Mouse (Mus musculus) neural tube, embryonic 15.5 days (tissue): Measurements from ENCODE around the gene Bub1b. TPM values are rescaled to one million over a fixed set of nuclear protein-coding genes. Genes with fewer than 3 reads are reported as not detected.

Experiments used
- ATAC-seq: fragments of 200-750 bp; cut with Nextera tagmentation; 2 replicates; pipeline ENCODE4 v1.8.0; 2017; ENCODE audit warnings: mild to moderate bottlenecking, moderate TSS enrichment, moderate library complexity; ENCODE audit not compliant: low FRiP score
- H3K27ac ChIP-seq: fragments of 300-500 bp; sonication (generic); replicated peaks from 2 replicates; pipeline ENCODE4 v1.5.1; 2015; ENCODE audit warnings: mild to moderate bottlenecking, inconsistent platforms
- H3K27me3 ChIP-seq: fragments of 300-500 bp; sonication (generic); replicated peaks from 2 replicates; pipeline ENCODE4 v1.6.1; 2015; ENCODE audit warnings: inconsistent platforms
- H3K36me3 ChIP-seq: fragments of 300-500 bp; sonication (generic); 2 replicates; pipeline ENCODE4 v1.6.1; 2015; ENCODE audit warnings: inconsistent platforms
- H3K4me1 ChIP-seq: fragments of 300-500 bp; sonication (generic); 2 replicates; pipeline ENCODE4 v1.6.1; 2015; ENCODE audit warnings: inconsistent platforms
- H3K4me2 ChIP-seq: fragments of 300-500 bp; sonication (generic); 2 replicates; pipeline ENCODE4 v1.6.1; 2015; ENCODE audit warnings: inconsistent platforms, mild to moderate bottlenecking, moderate library complexity
- H3K4me3 ChIP-seq: fragments of 300-500 bp; sonication (generic); replicated peaks from 2 replicates; pipeline ENCODE4 v1.5.1; 2015; ENCODE audit warnings: mild to moderate bottlenecking, inconsistent platforms
- H3K9ac ChIP-seq: fragments of 300-500 bp; sonication (generic); replicated peaks from 2 replicates; pipeline ENCODE4 v1.6.1; 2015; ENCODE audit warnings: mild to moderate bottlenecking, inconsistent platforms
- H3K9me3 ChIP-seq: fragments of 300-500 bp; sonication (generic); replicated peaks from 2 replicates; pipeline ENCODE4 v1.6.1; 2016; ENCODE audit warnings: inconsistent platforms
- WGBS: fragments of 180-500 bp; shearing (Covaris S2); methylation state at CpG from one replicate; pipeline ENCODE4 v1.1.7; 2015; ENCODE audit warnings: mixed read lengths; 5-methylcytosine and 5-hydroxymethylcytosine counted together
- polyA plus RNA-seq: library from polyadenylated mRNA; unstranded; fragments of >200 nt; fragmentation: Nextera tagmentation; extraction: Ambion mirVana; gene quantifications from 2 replicates; pipeline ENCODE4 v1.2.1, GENCODE M21; 2015

Bub1b gene
- polyA plus RNA-seq, 1 experiment from 2014 or later, result 7.0 TPM

- Histone ChIP-seq H3K27me3 (no peaks in the 10 kb centered on the region), H3K4me3 (no peak overlapping the region), H3K27ac (no peak overlapping the region), H3K4me1 (no peaks in the 10 kb centered on the region), H3K9me3 (no peaks in the 10 kb centered on the region), H3K4me2 (no peak overlapping the region), H3K9ac (no peak overlapping the region), H3K36me3 (no peaks in the 10 kb centered on the region)
- ATAC-seq, result no peak
- WGBS, result 68% methylated on average over 9 of the region's 9 CpGs
These were observed 25.7 kb upstream of the Bub1b start for GRCm38 (mm10) chr2:118572183-118572836.

- Histone ChIP-seq H3K36me3 (no peaks in the 10 kb centered on the region), H3K4me3 (no peak overlapping the region), H3K9me3 (no peaks in the 10 kb centered on the region), H3K4me1 (no peaks in the 10 kb centered on the region), H3K4me2 (no peak overlapping the region), H3K27ac (no peak overlapping the region), H3K9ac (no peak overlapping the region), H3K27me3 (no peaks in the 10 kb centered on the region)
- WGBS, result 90% methylated on average over 3 of the region's 3 CpGs
- ATAC-seq, result no peak
These were observed 24.9 kb upstream of the Bub1b start for GRCm38 (mm10) chr2:118573135-118573534.

- Histone ChIP-seq H3K9me3 (no peaks in the 10 kb centered on the region), H3K9ac (no peak overlapping the region), H3K27ac (no peak overlapping the region), H3K27me3 (no peaks in the 10 kb centered on the region), H3K4me3 (no peak overlapping the region), H3K36me3 (no peaks in the 10 kb centered on the region), H3K4me1 (no peaks in the 10 kb centered on the region), H3K4me2 (no peak overlapping the region)
- no peak for ATAC-seq
- 70% methylated on average over 5 of the region's 5 CpGs for WGBS
These were observed 12.0 kb upstream of the Bub1b start for GRCm38 (mm10) chr2:118586013-118586412.

- H3K4me2 ChIP-seq, result no peak overlapping the region
- no peak overlapping the region for H3K9ac ChIP-seq
- no peak overlapping the region for H3K27ac ChIP-seq
- no peaks in the 10 kb centered on the region for H3K9me3 ChIP-seq
- 66% methylated on average over 3 of the region's 3 CpGs for WGBS
- no peak for ATAC-seq
- no peak overlapping the region for H3K4me3 ChIP-seq
- no peaks in the 10 kb centered on the region for H3K36me3 ChIP-seq
- H3K27me3 ChIP-seq, result no peaks in the 10 kb centered on the region
- H3K4me1 ChIP-seq, result no peaks in the 10 kb centered on the region
These were observed 10.3 kb upstream of the Bub1b start for GRCm38 (mm10) chr2:118587686-118588085.

- Histone ChIP-seq H3K4me2 (no peak overlapping the region), H3K4me1 (no peaks in the 10 kb centered on the region), H3K36me3 (no peaks in the 10 kb centered on the region), H3K27ac (no peak overlapping the region), H3K4me3 (no peak overlapping the region), H3K9me3 (no peaks in the 10 kb centered on the region), H3K9ac (no peak overlapping the region), H3K27me3 (no peaks in the 10 kb centered on the region)
- 91% methylated on average over 4 of the region's 4 CpGs for WGBS
- ATAC-seq, result no peak
These were observed 6.9 kb upstream of the Bub1b start for GRCm38 (mm10) chr2:118591083-118591482.

- H3K27me3 ChIP-seq, result no peaks in the 10 kb centered on the region
- WGBS, result 42% methylated on average over 5 of the region's 5 CpGs
- no peak for ATAC-seq
- no peak overlapping the region for H3K27ac ChIP-seq
- H3K9ac ChIP-seq, result no peak overlapping the region
- H3K4me3 ChIP-seq, result peak overlapping the region; percentile 58
- H3K36me3 ChIP-seq, result no peaks in the 10 kb centered on the region
- H3K4me1 ChIP-seq, result peaks cover 12% of the 10 kb centered on the region
- H3K9me3 ChIP-seq, result no peaks in the 10 kb centered on the region
- H3K4me2 ChIP-seq, result peak overlapping the region; percentile 88
These were observed 1.1 kb downstream of the Bub1b start for GRCm38 (mm10) chr2:118599087-118599486.

GRCm38 (mm10) chr2:118601599-118602263, 3.7 kb downstream of the Bub1b start:
- H3K9me3 ChIP-seq, result no peaks in the 10 kb centered on the region
- no peak overlapping the region for H3K27ac ChIP-seq
- H3K4me3 ChIP-seq, result no peak overlapping the region
- peaks cover 12% of the 10 kb centered on the region for H3K4me1 ChIP-seq
- H3K36me3 ChIP-seq, result no peaks in the 10 kb centered on the region
- no peaks in the 10 kb centered on the region for H3K27me3 ChIP-seq
- H3K4me2 ChIP-seq, result no peak overlapping the region
- WGBS, result 88% methylated on average over 18 of the region's 18 CpGs
- H3K9ac ChIP-seq, result no peak overlapping the region
- no peak for ATAC-seq

- no peak for ATAC-seq
- Histone ChIP-seq H3K27me3 (no peaks in the 10 kb centered on the region), H3K4me3 (no peak overlapping the region), H3K27ac (no peak overlapping the region), H3K4me2 (no peak overlapping the region), H3K9me3 (no peaks in the 10 kb centered on the region), H3K9ac (no peak overlapping the region), H3K4me1 (peaks cover under 1% of the 10 kb centered on the region; the same call in 1 of the 2 replicates), H3K36me3 (no peaks in the 10 kb centered on the region)
- WGBS, result 93% methylated on average over 6 of the region's 6 CpGs
These were observed 6.1 kb downstream of the Bub1b start for GRCm38 (mm10) chr2:118604091-118604490.

GRCm38 (mm10) chr2:118606032-118606431, 8.0 kb downstream of the Bub1b start:
- ATAC-seq, result no peak
- WGBS, result 84% methylated on average over 2 of the region's 2 CpGs

GRCm38 (mm10) chr2:118606976-118607375, 9.0 kb downstream of the Bub1b start:
- H3K9ac ChIP-seq, result no peak overlapping the region
- H3K27me3 ChIP-seq, result no peaks in the 10 kb centered on the region
- ATAC-seq, result no peak
- H3K4me1 ChIP-seq, result no peaks in the 10 kb centered on the region
- whole genome bisulfite sequencing, result 82% methylated on average over 5 of the region's 5 CpGs
- H3K36me3 ChIP-seq, result no peaks in the 10 kb centered on the region
- H3K9me3 ChIP-seq, result no peaks in the 10 kb centered on the region
- no peak overlapping the region for H3K4me2 ChIP-seq
- H3K4me3 ChIP-seq, result no peak overlapping the region
- no peak overlapping the region for H3K27ac ChIP-seq

More at GRCm38 (mm10) chr2:118606032-118606431, 8.0 kb downstream of the Bub1b start:
- no peak overlapping the region for H3K27ac ChIP-seq
- no peaks in the 10 kb centered on the region for H3K27me3 ChIP-seq
- H3K9ac ChIP-seq, result no peak overlapping the region
- H3K4me1 ChIP-seq, result no peaks in the 10 kb centered on the region
- H3K4me2 ChIP-seq, result no peak overlapping the region
- no peaks in the 10 kb centered on the region for H3K9me3 ChIP-seq
- H3K4me3 ChIP-seq, result no peak overlapping the region
- H3K36me3 ChIP-seq, result no peaks in the 10 kb centered on the region

- no peak for ATAC-seq
- Histone ChIP-seq H3K4me2 (no peak overlapping the region), H3K4me1 (no peaks in the 10 kb centered on the region), H3K27ac (no peak overlapping the region), H3K27me3 (no peaks in the 10 kb centered on the region), H3K9me3 (no peaks in the 10 kb centered on the region), H3K36me3 (no peaks in the 10 kb centered on the region), H3K4me3 (no peak overlapping the region), H3K9ac (no peak overlapping the region)
- WGBS, result 95% methylated on average over 5 of the region's 5 CpGs
These were observed 20.0 kb downstream of the Bub1b start for GRCm38 (mm10) chr2:118618013-118618412.

- H3K27ac ChIP-seq, result no peak overlapping the region
- no peaks in the 10 kb centered on the region for H3K9me3 ChIP-seq
- H3K4me1 ChIP-seq, result no peaks in the 10 kb centered on the region
- WGBS, result 73% methylated on average over 2 of the region's 2 CpGs
- H3K9ac ChIP-seq, result no peak overlapping the region
- no peak overlapping the region for H3K4me2 ChIP-seq
- no peaks in the 10 kb centered on the region for H3K36me3 ChIP-seq
- no peak overlapping the region for H3K4me3 ChIP-seq
- no peak for ATAC-seq
- H3K27me3 ChIP-seq, result no peaks in the 10 kb centered on the region
These were observed 22.1 kb downstream of the Bub1b start for GRCm38 (mm10) chr2:118620101-118620500.
